Mouse (Mus musculus) adrenal gland, postnatal 14 days (tissue): ENCODE results near the gene Btbd18. TPM values are rescaled to one million over a fixed set of nuclear protein-coding genes. Genes with fewer than 3 reads are reported as not detected.

ENCODE experiments used
- DNase-seq: peaks from one replicate; pipeline ENCODE4 v3.0.0; 2021; ENCODE audit warnings: mixed read lengths
- total RNA-seq: library from RNA; stranded (reverse); gene quantifications from 2 replicates; pipeline ENCODE4 v1.2.3, GENCODE M21; 2021

Gene Btbd18
- total RNA-seq, 1 experiment from 2014 or later: not detected

GRCm38 (mm10) chr2:84703497-84703896, 44.6 kb downstream of the Btbd18 start:
- DNase-seq: no peak

GRCm38 (mm10) chr2:84704329-84704728, 45.5 kb downstream of the Btbd18 start:
- no peak for DNase-seq

GRCm38 (mm10) chr2:84705295-84705694, 46.4 kb downstream of the Btbd18 start:
- no peak for DNase-seq

GRCm38 (mm10) chr2:84707523-84707922, 48.6 kb downstream of the Btbd18 start:
- DNase-seq: no peak

- DNase-seq: no peak
These were observed 53.0 kb downstream of the Btbd18 start for GRCm38 (mm10) chr2:84711898-84712297.

GRCm38 (mm10) chr2:84714422-84714810, 55.5 kb downstream of the Btbd18 start:
- DNase-seq: no peak

GRCm38 (mm10) chr2:84714811-84715561, 56.1 kb downstream of the Btbd18 start, which contains the start of gene Zdhhc5:
Gene Zdhhc5, minus strand, starts transcription at chr2:84715180.
- peak; percentile 100 for DNase-seq

- DNase-seq: peak; percentile 89
These were observed 56.9 kb downstream of the Btbd18 start for GRCm38 (mm10) chr2:84715562-84716361.

- DNase-seq: peak; percentile 17
These were observed 57.8 kb downstream of the Btbd18 start for GRCm38 (mm10) chr2:84716423-84717355.

GRCm38 (mm10) chr2:84717357-84717756, 58.5 kb downstream of the Btbd18 start:
- DNase-seq: no peak

Other genes with a start within 250 kb of the Btbd18 start
- 28.1 and 38.0 TPM in 2 replicates for gene Calcrl, start 233.7 kb upstream of the Btbd18 start, total RNA-seq
- gene Tfpi, start 182.3 kb upstream of the Btbd18 start, total RNA-seq: 39.4 and 44.2 TPM in 2 replicates
- gene Ctnnd1, start 8.3 kb upstream of the Btbd18 start, total RNA-seq: 133 and 134 TPM in 2 replicates
- gene Selenoh, start 11.7 kb downstream of the Btbd18 start, total RNA-seq: 44.8 and 47.8 TPM in 2 replicates
- gene Gm28635, start 19.0 kb downstream of the Btbd18 start, total RNA-seq: not detected in 2 replicates
- gene Med19, start 19.3 kb downstream of the Btbd18 start, total RNA-seq: 20.9 and 21.4 TPM in 2 replicates
- gene Tmx2, start 20.1 kb downstream of the Btbd18 start, total RNA-seq: 102 and 103 TPM in 2 replicates
- gene Zdhhc5, start 56.1 kb downstream of the Btbd18 start, total RNA-seq: 52.8 and 58.1 TPM in 2 replicates
- 14.5 and 15.7 TPM in 2 replicates for gene Clp1, start 68.3 kb downstream of the Btbd18 start, total RNA-seq
- gene Ypel4, start 75.0 kb downstream of the Btbd18 start, total RNA-seq: 6.5 and 8.6 TPM in 2 replicates
- 5.2 and 5.3 TPM in 2 replicates for gene Gm19426, start 84.6 kb downstream of the Btbd18 start, total RNA-seq
- gene Serping1, start 116.4 kb downstream of the Btbd18 start, total RNA-seq: 73.1 and 93.2 TPM in 2 replicates
- 45.6 and 48.7 TPM in 2 replicates for gene Ube2l6, start 139.7 kb downstream of the Btbd18 start, total RNA-seq
- gene Smtnl1, start 163.6 kb downstream of the Btbd18 start, total RNA-seq: not detected in 2 replicates
- 54.2 and 73.7 TPM in 2 replicates for gene Timm10, start 167.9 kb downstream of the Btbd18 start, total RNA-seq
- 5.2 and 9.3 TPM in 2 replicates for gene Slc43a1, start 179.8 kb downstream of the Btbd18 start, total RNA-seq
- 1.6 and 2.6 TPM in 2 replicates for gene Rtn4rl2, start 227.6 kb downstream of the Btbd18 start, total RNA-seq